Mouse (Mus musculus) gastrocnemius, adult 8-10 months (tissue): ENCODE data around the gene Nek10. TPM values are rescaled to one million over a fixed set of nuclear protein-coding genes. Genes with fewer than 3 reads are reported as not detected.
"Not testable (repeated sequence)": the region's sequence is repeated elsewhere in the genome, so short reads cannot be mapped to it uniquely, and the experiment has no call there.

ENCODE experiments used
- DNase-seq, 2 experiments: peaks; one replicate each; pipeline ENCODE4 v3.0.0; 2022; ENCODE audit warnings: low spot score in 2 of 2
- total RNA-seq, 4 experiments: library from RNA; stranded (reverse); gene quantifications; 2 replicates each; pipeline ENCODE4 v1.2.4; 2022

Gene Nek10
- total RNA-seq, 4 experiments from 2014 or later: 0.07 to 0.08 TPM; not detected in 2

DNA sequence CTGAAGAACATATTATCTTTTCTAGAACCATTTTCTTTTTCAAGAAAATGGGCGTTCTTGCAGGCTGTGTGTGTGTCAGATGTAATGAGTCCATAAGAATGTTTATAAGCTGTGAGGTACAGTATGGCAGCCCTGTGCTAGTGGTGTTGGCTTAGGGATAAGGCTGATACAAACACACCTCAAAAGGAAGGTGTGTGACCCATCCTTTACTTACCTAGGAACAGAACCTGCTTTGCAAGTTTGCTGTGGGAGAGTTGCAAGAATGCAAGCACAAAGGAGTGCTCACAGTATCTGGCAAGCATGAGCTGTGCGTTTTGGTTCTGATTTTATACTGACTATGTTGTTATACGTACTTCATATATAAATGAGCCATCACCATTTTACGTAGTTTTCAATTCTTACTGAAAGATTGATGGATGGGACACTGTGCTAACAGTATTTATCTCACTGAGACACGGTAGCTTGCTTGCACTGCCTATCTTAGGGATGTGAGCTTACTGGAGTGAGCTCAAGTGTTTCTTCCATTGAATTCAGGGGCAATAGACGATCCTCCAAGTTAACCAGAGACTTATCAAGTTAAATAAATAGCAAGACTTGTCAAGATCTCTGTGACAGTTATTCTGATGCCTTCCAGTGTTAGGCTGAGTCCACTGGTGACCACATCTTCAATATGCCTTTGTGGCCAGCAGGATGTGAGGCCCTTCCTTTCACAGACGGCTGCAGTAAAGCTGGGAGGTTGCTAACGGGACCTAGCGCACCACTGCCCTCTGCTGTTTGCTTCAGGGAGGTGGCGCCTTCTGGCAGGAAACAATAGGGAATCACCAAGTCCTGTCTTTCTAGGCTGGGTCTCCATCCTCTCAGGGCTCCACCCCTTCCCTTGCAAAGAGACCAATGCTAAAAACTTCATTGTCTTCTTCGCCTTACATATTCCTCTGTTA, 181.8 kb downstream of the Nek10 start:
- DNase-seq: peak in 1 of 2 experiments; percentile 3

DNA sequence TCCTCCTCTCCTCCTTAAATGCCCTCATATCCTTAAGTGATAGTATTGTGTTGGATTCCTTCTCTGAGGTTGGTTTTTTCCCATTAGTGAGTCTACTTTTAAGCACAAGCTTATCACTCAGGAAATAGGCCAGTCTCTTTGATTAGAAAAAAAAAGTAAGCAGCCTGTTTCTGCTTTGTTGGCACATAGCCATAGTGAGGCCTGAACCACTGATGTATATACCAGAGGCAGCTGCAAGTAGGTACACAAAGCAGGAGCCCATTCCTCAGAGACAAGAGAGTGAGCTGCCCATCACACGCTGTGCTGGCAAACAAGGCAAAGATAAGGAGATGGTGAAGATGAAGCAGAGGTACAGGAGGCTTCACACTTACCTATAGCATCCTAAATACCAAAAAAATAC, 184.2 kb downstream of the Nek10 start:
- DNase-seq: no peak

DNA sequence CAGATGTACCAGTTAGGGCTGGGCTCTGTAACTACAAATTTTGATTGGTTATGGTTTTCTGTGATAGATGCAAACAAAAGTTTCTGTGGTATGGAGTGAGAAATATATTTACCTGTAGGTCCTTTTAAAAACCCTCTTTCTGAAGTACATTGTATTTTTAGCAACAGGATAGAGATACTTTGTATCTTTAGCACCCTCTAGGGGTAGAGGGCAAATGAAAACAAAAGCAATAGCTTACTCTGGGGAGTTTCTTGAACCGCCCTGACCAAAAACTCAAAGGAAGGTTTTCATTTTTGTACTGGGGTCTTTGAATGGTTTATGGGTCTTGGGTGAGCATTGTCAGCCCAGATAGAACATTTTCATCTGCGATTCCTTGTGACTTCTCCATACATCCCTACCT, 188.4 kb downstream of the Nek10 start:
- no peak for DNase-seq

DNA sequence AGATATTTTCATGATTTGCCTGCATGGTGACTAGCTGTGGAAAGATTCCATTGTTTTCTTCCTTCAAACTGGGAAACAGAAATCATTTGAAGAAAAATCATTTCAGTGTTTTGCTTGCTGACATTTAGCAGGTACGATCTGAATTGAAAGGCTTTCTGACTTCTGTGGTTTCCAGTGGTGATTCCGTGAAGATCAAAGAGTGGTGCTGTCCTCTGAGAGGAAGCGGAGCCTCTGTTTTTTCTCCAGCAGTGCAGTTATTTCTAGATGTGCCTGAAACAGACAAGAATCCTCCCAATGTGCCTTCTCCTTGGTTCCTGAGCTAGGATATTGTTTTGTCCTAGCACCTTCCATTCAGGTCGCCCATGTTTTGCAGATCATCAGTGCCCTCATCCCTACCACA, 208.2 kb downstream of the Nek10 start:
- DNase-seq: no peak

DNA sequence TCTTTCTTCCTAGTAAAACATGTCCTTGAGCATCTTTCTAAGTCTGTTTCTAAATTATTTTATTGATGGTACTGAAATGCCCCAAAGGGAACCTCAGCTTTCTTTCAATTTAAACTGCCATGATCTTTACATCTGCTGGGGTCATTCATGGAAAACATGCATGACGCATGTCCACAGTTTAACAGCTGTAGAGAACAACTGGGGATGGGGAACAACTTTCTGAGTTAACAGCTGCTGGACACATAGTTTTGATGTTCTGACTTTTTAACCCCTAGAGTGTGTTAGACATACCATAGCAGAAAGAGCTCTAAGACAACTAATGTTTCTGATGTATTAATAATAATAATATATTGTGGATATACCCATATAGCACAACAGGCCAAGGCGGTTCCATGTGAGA, 211.6 kb downstream of the Nek10 start:
- no peak for DNase-seq

DNA sequence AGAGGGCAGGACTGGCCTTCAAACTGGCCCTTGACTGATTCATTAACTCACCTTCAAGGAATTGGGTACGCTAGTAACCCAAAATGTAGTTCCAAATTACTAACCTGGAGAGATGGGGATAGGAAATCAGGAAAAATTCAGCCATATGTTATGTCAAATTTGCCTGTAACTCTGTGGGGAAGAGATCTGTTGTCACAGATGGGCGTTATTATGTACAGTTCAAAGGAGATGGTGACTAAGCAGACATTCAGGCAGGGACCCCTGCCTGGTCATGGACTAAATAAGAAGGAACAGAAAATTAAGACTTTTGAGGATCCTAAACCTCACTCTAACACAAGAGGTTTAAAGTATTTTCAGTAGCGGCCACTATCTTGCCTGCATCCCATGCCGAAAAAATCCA, 227.4 kb downstream of the Nek10 start:
- DNase-seq: not testable (repeated sequence)

DNA sequence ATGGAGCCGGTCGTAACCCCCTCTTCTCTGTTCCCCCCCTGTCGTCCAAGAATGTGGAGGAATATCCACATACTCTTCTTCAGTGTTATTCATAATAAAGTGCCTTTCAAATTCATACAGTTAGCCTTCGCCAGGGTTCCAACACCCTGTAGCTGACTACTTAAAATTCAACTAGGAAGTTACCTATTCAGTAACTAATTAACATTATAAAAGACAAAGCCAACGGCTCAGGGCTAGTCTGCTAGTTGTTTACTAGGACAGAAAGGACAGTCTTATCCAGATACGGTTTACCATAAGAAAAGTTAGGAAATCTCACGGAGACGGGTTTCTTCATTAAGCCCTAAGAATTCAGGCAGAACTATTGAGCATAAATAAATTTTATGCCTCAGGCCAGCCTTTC, 231.4 kb downstream of the Nek10 start:
- not testable (repeated sequence) for DNase-seq

DNA sequence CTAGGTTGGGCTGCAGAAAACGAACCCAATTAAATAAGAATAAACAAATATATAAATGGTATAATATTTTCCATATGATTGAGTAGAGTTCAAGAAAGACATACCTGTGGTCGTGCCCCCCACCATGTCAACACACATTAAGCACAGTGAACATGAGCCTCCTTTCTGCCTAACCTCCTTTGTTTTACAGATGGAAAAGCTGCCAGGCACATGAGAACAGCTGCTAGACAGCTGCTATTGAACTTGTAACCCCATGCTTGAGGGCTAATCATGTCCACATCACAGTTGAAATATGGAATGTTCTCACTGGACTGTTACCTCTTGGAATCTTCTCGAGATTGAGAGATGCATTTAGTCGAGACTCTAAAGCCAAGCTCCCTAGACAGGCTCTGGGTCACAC, 245.0 kb downstream of the Nek10 start:
- DNase-seq: no peak

DNA sequence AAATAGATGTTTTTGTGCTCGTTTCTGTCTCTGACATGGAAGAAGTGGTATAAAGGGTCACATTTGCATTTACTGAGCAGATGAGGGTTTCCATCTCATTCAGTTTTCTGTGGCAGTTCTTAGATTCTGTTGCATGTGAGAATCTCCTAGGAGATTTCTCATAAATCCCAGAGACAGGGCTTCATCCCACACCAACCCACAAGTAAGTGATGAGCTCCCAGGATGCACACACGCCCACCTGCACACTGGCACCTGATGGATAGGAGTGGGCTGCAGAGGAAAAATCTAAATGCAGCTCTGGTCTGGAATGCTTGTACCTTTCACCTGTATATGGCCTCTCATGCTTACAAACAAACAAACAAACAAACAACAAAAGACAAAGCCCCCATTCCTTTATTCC, 258.3 kb downstream of the Nek10 start:
- no peak for DNase-seq

Other genes with a start within 250 kb of the Nek10 start
- 1 to 10 TPM; 6.9 to 9.8 (median 7.4) TPM for gene Slc4a7, start 101.1 kb upstream of the Nek10 start, total RNA-seq